Mouse (Mus musculus) heart, embryonic 13.5 days (tissue): Measurements from ENCODE around the gene Hist3h2ba. TPM values are rescaled to one million over a fixed set of nuclear protein-coding genes. Genes with fewer than 3 reads are reported as not detected.
A peak's percentile ranks its signal among the peaks of the same experiment; 100 is the strongest.

Experiments
- ATAC-seq: fragments of 200-750 bp; cut with Nextera tagmentation; 2 replicates; pipeline ENCODE4 v1.8.0; 2017; ENCODE audit warnings: moderate TSS enrichment; ENCODE audit not compliant: insufficient number of reproducible peaks, low FRiP score, low TSS enrichment; ENCODE audit errors: extremely low read depth
- H3K27ac ChIP-seq: fragments of 300-500 bp; sonication (generic); replicated peaks from 2 replicates; pipeline ENCODE4 v1.5.1; 2015; ENCODE audit warnings: moderate library complexity, mild to moderate bottlenecking, inconsistent platforms
- H3K27me3 ChIP-seq: fragments of 300-500 bp; sonication (generic); replicated peaks from 2 replicates; pipeline ENCODE4 v1.6.1; 2015; ENCODE audit warnings: mild to moderate bottlenecking, inconsistent platforms
- H3K36me3 ChIP-seq: fragments of 300-500 bp; sonication (generic); 2 replicates; pipeline ENCODE4 v1.6.1; 2015; ENCODE audit warnings: mild to moderate bottlenecking, inconsistent platforms
- H3K4me1 ChIP-seq: fragments of 300-500 bp; sonication (generic); 2 replicates; pipeline ENCODE4 v1.6.1; 2015; ENCODE audit warnings: inconsistent platforms
- H3K4me2 ChIP-seq: fragments of 300-500 bp; sonication (generic); 2 replicates; pipeline ENCODE4 v1.6.1; 2015; ENCODE audit warnings: inconsistent platforms, mild to moderate bottlenecking, moderate library complexity
- H3K4me3 ChIP-seq: fragments of 300-500 bp; sonication (generic); 2 replicates; pipeline ENCODE4 v1.5.1; 2015; ENCODE audit warnings: moderate library complexity, mild to moderate bottlenecking, inconsistent platforms
- H3K9ac ChIP-seq: fragments of 300-500 bp; sonication (generic); 2 replicates; pipeline ENCODE4 v1.6.1; 2015; ENCODE audit warnings: inconsistent platforms, mild to moderate bottlenecking, moderate library complexity
- H3K9me3 ChIP-seq: fragments of 300-500 bp; sonication (generic); 2 replicates; pipeline ENCODE4 v1.6.1; 2016; ENCODE audit warnings: inconsistent platforms
- WGBS: fragments of 180-500 bp; shearing (Covaris S2); methylation state at CpG from one replicate; pipeline ENCODE4 v1.1.7; 2015; ENCODE audit warnings: mixed read lengths; 5-methylcytosine and 5-hydroxymethylcytosine counted together
- polyA plus RNA-seq: library from polyadenylated mRNA; unstranded; fragments of >200 nt; fragmentation: Nextera tagmentation; extraction: Ambion mirVana; gene quantifications from 2 replicates; pipeline ENCODE4 v1.2.1, GENCODE M21; 2015

The Hist3h2ba gene
- 14.4 and 14.9 TPM in 2 replicates for polyA plus RNA-seq

DNA sequence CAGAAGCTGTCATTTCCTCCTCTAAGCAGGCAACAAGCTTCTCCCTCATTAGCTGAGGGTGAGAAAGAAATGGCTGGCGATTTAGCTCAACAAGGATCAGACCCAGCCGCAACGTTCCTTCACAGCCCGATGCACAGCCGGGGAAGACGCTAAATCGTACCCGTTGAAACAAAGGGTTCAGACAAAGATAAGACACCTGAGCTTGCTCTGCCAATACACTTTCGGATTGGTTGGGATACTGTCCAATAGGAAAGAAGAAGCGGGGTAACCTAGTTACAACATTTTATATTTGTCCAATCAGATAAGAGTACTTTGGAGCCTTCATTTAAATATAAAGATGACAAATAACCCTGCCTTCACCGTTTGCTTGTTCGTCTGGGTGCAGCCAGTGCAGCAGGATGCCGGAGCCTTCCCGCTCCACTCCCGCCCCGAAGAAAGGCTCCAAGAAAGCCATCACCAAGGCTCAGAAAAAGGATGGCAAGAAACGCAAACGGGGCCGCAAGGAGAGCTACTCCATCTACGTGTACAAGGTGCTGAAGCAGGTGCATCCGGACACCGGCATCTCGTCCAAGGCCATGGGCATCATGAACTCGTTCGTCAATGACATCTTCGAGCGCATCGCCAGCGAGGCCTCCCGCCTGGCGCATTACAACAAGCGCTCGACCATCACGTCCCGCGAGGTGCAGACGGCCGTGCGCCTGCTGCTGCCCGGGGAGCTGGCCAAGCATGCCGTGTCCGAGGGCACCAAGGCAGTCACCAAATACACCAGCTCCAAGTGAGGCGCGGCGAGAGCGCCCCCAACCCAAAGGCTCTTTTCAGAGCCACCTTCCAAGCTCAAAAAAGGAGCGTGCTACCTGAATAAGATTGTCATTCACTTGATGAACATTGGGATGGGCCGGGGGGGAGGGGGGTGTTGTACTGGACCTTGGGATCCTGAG, at the start of gene Hist3h2ba:
Gene Hist3h2ba (plus strand): TSS at position 379 of the 938 bp plus-strand sequence.
- Histone ChIP-seq H3K4me3 (peak within 1 kb of the TSS; percentile 52), H3K36me3 (no peaks in the 10 kb centered on the region), H3K9ac (peak within 1 kb of the TSS; percentile 77), H3K27me3 (peaks cover 74% of the 10 kb centered on the region), H3K27ac (peak within 1 kb of the TSS; percentile 80), H3K4me2 (peak within 1 kb of the TSS; percentile 73), H3K9me3 (no peaks in the 10 kb centered on the region), H3K4me1 (peaks cover 29% of the 10 kb centered on the region)
- WGBS = 1% methylated on average over 48 of the region's 48 CpGs
- ATAC-seq = peak; percentile 60; the same call in 1 of the 2 replicates

GRCm38 (mm10) chr11:58901080-58901479, 47.6 kb upstream of the Hist3h2ba start:
- no peaks in the 10 kb centered on the region for H3K27me3 ChIP-seq
- H3K4me1 ChIP-seq = peaks cover 14% of the 10 kb centered on the region
- no peak overlapping the region for H3K27ac ChIP-seq
- no peaks in the 10 kb centered on the region for H3K9me3 ChIP-seq
- H3K4me3 ChIP-seq = no peak overlapping the region
- no peak overlapping the region for H3K4me2 ChIP-seq
- H3K36me3 ChIP-seq = peaks cover 49% of the 10 kb centered on the region
- H3K9ac ChIP-seq = no peak overlapping the region
- ATAC-seq = no peak

GRCm38 (mm10) chr11:58903511-58904409, 45.0 kb upstream of the Hist3h2ba start, which contains the start of gene Zfp39:
TSS of gene Zfp39 (minus strand) at chr11:58904225.
- peak within 1 kb of the TSS; percentile 82 for H3K4me2 ChIP-seq
- under 1% methylated on average over 40 of the region's 40 CpGs for WGBS
- H3K4me1 ChIP-seq = peaks cover 14% of the 10 kb centered on the region
- H3K9ac ChIP-seq = peak within 1 kb of the TSS; percentile 89
- peak within 1 kb of the TSS; percentile 77 for H3K4me3 ChIP-seq
- ATAC-seq = peak; percentile 92
- no peaks in the 10 kb centered on the region for H3K27me3 ChIP-seq
- H3K9me3 ChIP-seq = no peaks in the 10 kb centered on the region
- peaks cover 27% of the 10 kb centered on the region for H3K36me3 ChIP-seq
- peak within 1 kb of the TSS; percentile 92 for H3K27ac ChIP-seq

GRCm38 (mm10) chr11:58904410-58904718, 44.4 kb upstream of the Hist3h2ba start:
- H3K4me3 ChIP-seq = peak overlapping the region; percentile 77
- WGBS = 3% methylated on average over 8 of the region's 8 CpGs
- no peak for ATAC-seq

GRCm38 (mm10) chr11:58904838-58905237, 43.9 kb upstream of the Hist3h2ba start:
- Histone ChIP-seq H3K4me1 (peaks cover 14% of the 10 kb centered on the region), H3K4me2 (peak overlapping the region; percentile 82), H3K27ac (no peak overlapping the region), H3K36me3 (peaks cover 24% of the 10 kb centered on the region), H3K9ac (no peak overlapping the region), H3K4me3 (peak overlapping the region; percentile 77; the same call in 1 of the 2 replicates), H3K9me3 (no peaks in the 10 kb centered on the region), H3K27me3 (no peaks in the 10 kb centered on the region)
- ATAC-seq = no peak
- WGBS = 42% methylated on average over 6 of the region's 6 CpGs

More at GRCm38 (mm10) chr11:58904410-58904718, 44.4 kb upstream of the Hist3h2ba start:
- Histone ChIP-seq H3K9ac (peak overlapping the region; percentile 89), H3K27me3 (no peaks in the 10 kb centered on the region), H3K4me1 (peaks cover 14% of the 10 kb centered on the region), H3K36me3 (peaks cover 26% of the 10 kb centered on the region), H3K4me2 (peak overlapping the region; percentile 82), H3K9me3 (no peaks in the 10 kb centered on the region), H3K27ac (peak overlapping the region; percentile 92)

DNA sequence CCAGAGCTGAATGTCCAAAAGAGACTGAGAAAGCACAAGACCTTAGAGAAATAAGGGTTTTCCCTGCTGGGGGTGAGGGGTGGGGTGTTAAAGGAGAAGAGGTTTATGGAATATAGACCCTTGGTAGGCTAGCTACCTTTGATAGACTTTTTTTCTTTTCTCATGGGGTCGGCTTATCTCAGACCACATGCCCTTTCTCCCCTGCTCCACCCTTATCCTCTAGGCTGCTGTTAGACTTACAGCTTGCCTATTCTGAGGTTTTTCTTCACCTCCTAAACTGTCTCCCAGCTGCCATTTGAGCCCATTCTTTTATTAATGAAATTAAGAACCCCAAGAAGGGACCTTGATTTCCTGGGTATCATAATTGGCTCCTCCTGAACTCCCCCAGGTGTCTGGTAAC, 34.9 kb upstream of the Hist3h2ba start:
- Histone ChIP-seq H3K4me2 (peak overlapping the region; percentile 79), H3K4me1 (peaks cover 11% of the 10 kb centered on the region), H3K27me3 (peaks cover 11% of the 10 kb centered on the region), H3K9me3 (no peaks in the 10 kb centered on the region), H3K4me3 (peak overlapping the region; percentile 51; the same call in 1 of the 2 replicates), H3K36me3 (no peaks in the 10 kb centered on the region), H3K27ac (no peak overlapping the region), H3K9ac (no peak overlapping the region; the same call in 1 of the 2 replicates)
- ATAC-seq = no peak
- 67% methylated on average over 1 of the region's 1 CpGs for WGBS

- Histone ChIP-seq H3K4me2 (peak overlapping the region; percentile 79), H3K36me3 (no peaks in the 10 kb centered on the region), H3K27ac (peak overlapping the region; percentile 26; the same call in 1 of the 2 replicates), H3K27me3 (peaks cover 11% of the 10 kb centered on the region), H3K4me3 (peak overlapping the region; percentile 51), H3K9ac (peak overlapping the region; percentile 80), H3K4me1 (peaks cover 13% of the 10 kb centered on the region), H3K9me3 (no peaks in the 10 kb centered on the region)
- WGBS = 14% methylated on average over 17 of the region's 17 CpGs
- ATAC-seq = no peak; the same call in 1 of the 2 replicates
These were observed 34.2 kb upstream of the Hist3h2ba start for GRCm38 (mm10) chr11:58914461-58915028.

GRCm38 (mm10) chr11:58916879-58917744, 31.6 kb upstream of the Hist3h2ba start:
- H3K4me1 ChIP-seq = peaks cover 14% of the 10 kb centered on the region
- no peaks in the 10 kb centered on the region for H3K36me3 ChIP-seq
- H3K27ac ChIP-seq = no peak overlapping the region
- H3K4me3 ChIP-seq = no peak overlapping the region
- 46% methylated on average over 14 of the region's 14 CpGs for WGBS
- H3K9me3 ChIP-seq = no peaks in the 10 kb centered on the region
- peaks cover 16% of the 10 kb centered on the region for H3K27me3 ChIP-seq
- H3K9ac ChIP-seq = no peak overlapping the region; the same call in 1 of the 2 replicates
- no peak for ATAC-seq
- H3K4me2 ChIP-seq = no peak overlapping the region

- 72% methylated on average over 12 of the region's 12 CpGs for WGBS
- ATAC-seq = no peak
- H3K4me3 ChIP-seq = no peak within 1 kb of the TSS
These were observed 30.9 kb upstream of the Hist3h2ba start, which contains the start of gene Btnl10 for GRCm38 (mm10) chr11:58917745-58918366. TSS of gene Btnl10 (plus strand) at chr11:58917908.

DNA sequence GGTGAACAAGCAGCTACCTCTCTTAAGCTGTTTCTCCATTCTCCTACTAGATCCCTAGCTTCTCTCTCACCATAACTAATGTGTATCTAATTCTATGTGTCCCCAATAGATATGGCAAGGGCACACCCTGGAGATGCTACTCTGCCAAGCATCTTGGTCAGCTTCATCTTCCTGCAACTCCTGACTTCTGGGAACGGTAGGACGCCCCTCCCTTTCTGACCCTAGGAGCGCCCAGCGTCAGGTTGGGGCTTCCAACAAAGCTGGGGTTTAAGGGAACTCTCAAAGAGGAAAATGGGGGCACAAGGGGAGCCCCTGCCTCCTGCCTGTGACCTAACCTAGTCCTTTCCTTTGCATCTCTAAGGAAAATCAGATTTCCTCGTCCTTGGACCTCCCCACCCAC, 30.0 kb upstream of the Hist3h2ba start:
- Histone ChIP-seq H3K4me1 (peaks cover 14% of the 10 kb centered on the region), H3K36me3 (no peaks in the 10 kb centered on the region), H3K27me3 (peaks cover 16% of the 10 kb centered on the region), H3K4me2 (no peak overlapping the region), H3K9me3 (no peaks in the 10 kb centered on the region), H3K4me3 (no peak overlapping the region), H3K9ac (no peak overlapping the region), H3K27ac (no peak overlapping the region)
- WGBS = 70% methylated on average over 5 of the region's 5 CpGs
- ATAC-seq = no peak

More at GRCm38 (mm10) chr11:58917745-58918366, 30.9 kb upstream of the Hist3h2ba start, which contains the start of gene Btnl10:
- Histone ChIP-seq H3K27ac (no peak within 1 kb of the TSS), H3K4me1 (peaks cover 14% of the 10 kb centered on the region), H3K36me3 (no peaks in the 10 kb centered on the region), H3K4me2 (no peak within 1 kb of the TSS), H3K27me3 (peaks cover 16% of the 10 kb centered on the region), H3K9me3 (no peaks in the 10 kb centered on the region), H3K9ac (no peak within 1 kb of the TSS; the same call in 1 of the 2 replicates)
